Mouse (Mus musculus) lung, embryonic 16.5 days (tissue): ENCODE data around the gene Ccr10. TPM values are rescaled to one million over a fixed set of nuclear protein-coding genes. Genes with fewer than 3 reads are reported as not detected.

Experiments
- ATAC-seq: fragments of 200-750 bp; cut with Nextera tagmentation; 2 replicates; pipeline ENCODE4 v1.8.0; 2017; ENCODE audit warnings: low read depth, mild to moderate bottlenecking, moderate library complexity
- H3K27ac ChIP-seq: fragments of 300-500 bp; sonication (generic); 2 replicates; pipeline ENCODE4 v1.5.1; 2014; ENCODE audit warnings: mild to moderate bottlenecking, control low read depth, low read length
- H3K27me3 ChIP-seq: fragments of 300-500 bp; sonication (generic); 2 replicates; pipeline ENCODE4 v1.6.1; 2014; ENCODE audit warnings: low read depth, low read length, mixed read lengths; ENCODE audit not compliant: control insufficient read depth, insufficient read depth
- H3K36me3 ChIP-seq: fragments of 300-500 bp; sonication (generic); 2 replicates; pipeline ENCODE4 v1.6.1; 2014; ENCODE audit warnings: low read length; ENCODE audit not compliant: control insufficient read depth, insufficient read depth
- H3K4me1 ChIP-seq: fragments of 300-500 bp; sonication (generic); replicated peaks from 2 replicates; pipeline ENCODE4 v1.6.1; 2014; ENCODE audit warnings: low read length, mixed read lengths; ENCODE audit not compliant: control insufficient read depth, insufficient read depth
- H3K4me2 ChIP-seq: fragments of 300-500 bp; sonication (generic); 2 replicates; pipeline ENCODE4 v1.6.1; 2014; ENCODE audit warnings: low read depth, low read length, control low read depth
- H3K4me3 ChIP-seq: fragments of 300-500 bp; sonication (generic); 2 replicates; pipeline ENCODE4 v1.5.1; 2014; ENCODE audit warnings: mild to moderate bottlenecking, low read length, control low read depth
- H3K9ac ChIP-seq: fragments of 300-500 bp; sonication (generic); 2 replicates; pipeline ENCODE4 v1.6.1; 2014; ENCODE audit warnings: low read length, control low read depth
- H3K9me3 ChIP-seq: fragments of 300-500 bp; sonication (generic); 2 replicates; pipeline ENCODE4 v1.6.1; 2016; ENCODE audit warnings: low read length; ENCODE audit not compliant: control insufficient read depth
- WGBS: fragments of 180-500 bp; shearing (Covaris S2); extraction: QIAGEN DNeasy Blood & Tissue Kit; methylation state at CpG from one replicate; pipeline ENCODE4 v1.1.7; 2014; 5-methylcytosine and 5-hydroxymethylcytosine counted together
- polyA plus RNA-seq: library from polyadenylated mRNA; unstranded; fragments of >200 nt; fragmentation: Nextera tagmentation; extraction: Ambion mirVana; gene quantifications from 2 replicates; pipeline ENCODE4 v1.2.1, GENCODE M21; 2015

The Ccr10 gene
- polyA plus RNA-seq, 1 experiment from 2014 or later, result 0.23 TPM

DNA sequence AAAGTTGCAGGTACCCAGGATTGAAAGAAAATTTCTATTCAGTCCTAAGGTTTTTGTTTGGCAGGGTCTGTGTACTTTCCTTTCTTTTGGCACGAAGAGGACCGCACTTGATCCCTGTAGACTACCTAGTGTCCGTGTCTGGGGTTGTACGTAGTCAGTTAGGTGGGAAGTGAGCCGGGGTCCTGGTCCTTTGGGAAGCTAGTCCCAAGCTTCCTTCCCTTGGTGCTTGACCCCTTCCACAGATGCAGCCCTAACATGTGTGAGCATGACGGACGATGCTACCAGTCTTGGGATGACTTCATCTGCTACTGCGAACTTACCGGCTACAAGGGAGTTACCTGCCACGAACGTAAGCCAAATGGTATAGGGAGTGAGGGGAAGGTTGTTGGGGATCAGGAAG, 6.7 kb upstream of the Ccr10 start:
- Histone ChIP-seq H3K4me2 (no peak overlapping the region), H3K27ac (no peak overlapping the region), H3K4me1 (no peaks in the 10 kb centered on the region), H3K9ac (no peak overlapping the region), H3K4me3 (no peak overlapping the region), H3K27me3 (peaks cover 11% of the 10 kb centered on the region), H3K36me3 (no peaks in the 10 kb centered on the region), H3K9me3 (no peaks in the 10 kb centered on the region)
- ATAC-seq, result no peak
- WGBS, result 87% methylated on average over 11 of the region's 11 CpGs

DNA sequence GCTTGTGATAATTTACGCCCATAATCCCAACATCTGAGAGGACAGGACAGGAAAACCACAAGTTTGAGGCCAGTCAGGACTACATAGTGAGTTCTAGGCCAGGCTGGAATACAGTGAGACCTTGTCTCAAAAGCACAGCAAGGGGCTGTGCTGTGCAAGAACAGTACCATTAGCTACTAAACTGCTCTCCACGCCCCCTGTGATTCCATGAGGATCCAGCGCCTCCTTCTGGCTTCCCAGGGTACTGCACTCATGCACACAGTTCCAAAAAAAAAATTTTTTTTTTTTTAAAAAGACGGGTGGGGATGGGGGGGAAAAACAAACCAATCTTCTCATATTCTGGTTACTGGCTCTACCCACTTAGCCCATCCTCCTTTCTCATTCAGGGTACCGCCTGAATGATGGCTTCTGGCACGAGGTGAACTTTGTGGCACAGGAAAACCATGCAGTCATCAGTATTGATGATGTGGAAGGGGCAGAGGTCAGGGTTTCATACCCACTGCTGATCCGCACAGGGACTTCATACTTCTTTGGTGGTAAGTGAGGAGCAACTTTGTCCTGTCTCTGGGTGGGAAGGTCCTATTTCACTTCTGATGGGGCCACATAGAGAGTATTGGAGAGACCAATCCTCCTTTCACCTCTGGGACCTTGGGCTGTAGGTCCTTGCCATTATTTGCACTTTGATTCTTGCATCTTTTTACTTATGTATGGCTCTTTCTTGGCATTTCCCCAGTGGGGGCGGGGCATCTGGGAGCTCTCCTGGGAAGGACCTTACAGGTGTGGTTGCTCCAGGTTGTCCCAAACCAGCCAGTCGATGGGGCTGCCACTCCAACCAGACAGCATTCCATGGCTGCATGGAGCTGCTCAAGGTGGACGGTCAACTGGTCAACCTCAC, 5.8 kb upstream of the Ccr10 start:
- WGBS, result 35% methylated on average over 10 of the region's 10 CpGs
- H3K4me1 ChIP-seq, result no peaks in the 10 kb centered on the region

DNA sequence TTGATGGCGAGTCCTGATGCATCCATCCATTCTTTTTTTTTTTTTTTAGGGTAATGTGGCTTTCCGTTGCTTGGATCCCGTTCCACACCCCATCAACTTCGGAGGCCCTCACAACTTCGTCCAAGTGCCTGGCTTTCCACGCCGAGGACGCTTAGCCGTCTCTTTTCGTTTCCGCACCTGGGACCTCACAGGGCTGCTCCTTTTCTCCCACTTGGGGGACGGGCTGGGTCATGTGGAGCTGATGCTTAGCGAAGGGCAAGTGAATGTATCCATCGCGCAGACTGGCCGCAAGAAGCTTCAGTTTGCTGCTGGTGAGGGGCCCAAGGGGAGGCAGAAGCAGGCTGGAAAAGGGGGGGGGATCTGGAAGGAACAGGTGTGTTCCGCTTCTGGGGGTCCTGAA, 5.0 kb upstream of the Ccr10 start:
- H3K27ac ChIP-seq, result no peak overlapping the region
- ATAC-seq, result no peak
- H3K9me3 ChIP-seq, result no peaks in the 10 kb centered on the region
- peaks cover 4% of the 10 kb centered on the region for H3K4me1 ChIP-seq
- no peaks in the 10 kb centered on the region for H3K36me3 ChIP-seq
- no peak overlapping the region for H3K9ac ChIP-seq
- no peak overlapping the region for H3K4me2 ChIP-seq
- H3K4me3 ChIP-seq, result no peak overlapping the region
- 46% methylated on average over 17 of the region's 17 CpGs for WGBS
- peaks cover 24% of the 10 kb centered on the region for H3K27me3 ChIP-seq

More for the DNA sequence above, 5.8 kb upstream of the Ccr10 start:
- Histone ChIP-seq H3K4me3 (no peak overlapping the region), H3K27me3 (peaks cover 19% of the 10 kb centered on the region), H3K4me2 (no peak overlapping the region), H3K9ac (no peak overlapping the region), H3K9me3 (no peaks in the 10 kb centered on the region), H3K36me3 (no peaks in the 10 kb centered on the region), H3K27ac (no peak overlapping the region)
- ATAC-seq, result no peak

DNA sequence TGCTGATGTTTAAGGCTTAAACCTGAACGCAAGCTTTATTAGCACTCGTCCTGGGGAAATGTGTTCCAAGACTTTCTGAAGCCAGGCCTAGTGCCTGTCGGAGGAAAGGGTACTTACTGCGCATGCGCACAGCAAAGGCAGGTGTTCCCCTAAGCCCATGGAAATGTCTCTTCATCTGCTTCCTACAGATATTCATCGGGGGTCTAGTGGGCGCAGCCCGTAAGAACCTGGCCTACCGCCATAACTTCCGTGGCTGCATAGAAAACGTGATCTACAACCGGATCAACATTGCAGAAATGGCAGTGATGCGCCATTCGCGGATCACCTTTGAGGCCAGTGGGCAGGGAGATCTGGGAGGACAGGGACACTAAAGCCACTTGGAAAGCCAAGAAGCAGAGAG, 4.1 kb upstream of the Ccr10 start:
- H3K27me3 ChIP-seq, result peaks cover 30% of the 10 kb centered on the region

DNA sequence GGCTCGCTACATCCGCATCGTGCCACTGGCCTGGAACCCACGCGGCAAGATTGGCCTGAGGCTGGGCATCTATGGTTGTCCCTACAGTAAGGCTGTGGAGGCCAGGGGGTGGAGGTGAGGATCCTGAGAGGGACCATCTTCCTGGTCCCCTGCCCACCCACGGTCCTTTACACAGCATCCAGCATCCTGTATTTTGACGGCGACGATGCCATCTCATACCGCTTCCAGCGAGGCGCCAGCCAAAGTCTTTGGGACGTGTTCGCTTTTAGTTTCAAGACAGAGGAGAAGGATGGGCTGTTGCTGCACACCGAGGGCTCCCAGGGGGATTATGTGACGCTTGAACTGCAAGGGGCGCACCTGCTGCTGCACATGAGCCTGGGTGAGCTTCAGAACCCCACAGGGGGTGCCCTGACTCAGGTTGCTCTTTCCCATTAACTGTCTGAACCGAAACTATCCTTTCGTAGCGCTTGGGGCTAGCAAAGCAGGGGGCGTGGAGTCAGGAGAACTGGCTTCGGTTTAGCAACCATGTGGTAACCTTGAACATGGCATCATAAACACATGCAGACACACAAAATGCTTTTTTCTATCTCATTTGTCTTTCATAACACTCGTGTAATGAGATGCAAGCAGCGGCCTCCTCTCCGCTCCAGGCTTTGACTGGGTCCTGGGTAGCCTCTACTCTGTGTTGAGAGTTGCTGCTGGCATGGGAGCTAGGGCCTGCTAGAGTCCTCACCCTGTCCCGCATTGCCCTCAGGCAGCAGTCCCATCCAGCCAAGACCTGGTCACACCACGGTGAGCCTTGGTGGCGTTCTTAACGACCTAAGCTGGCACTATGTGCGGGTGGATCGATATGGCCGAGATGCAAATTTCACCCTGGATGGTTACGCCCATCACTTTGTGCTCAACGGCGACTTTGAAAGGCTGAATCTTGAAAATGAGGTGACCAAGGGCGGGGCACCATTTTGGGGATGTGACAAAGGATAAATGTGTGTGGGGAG, 3.1 kb upstream of the Ccr10 start:
- Histone ChIP-seq H3K9ac (no peak overlapping the region), H3K4me2 (no peak overlapping the region), H3K4me1 (peaks cover 23% of the 10 kb centered on the region), H3K27me3 (peaks cover 30% of the 10 kb centered on the region), H3K4me3 (no peak overlapping the region), H3K27ac (no peak overlapping the region), H3K36me3 (no peaks in the 10 kb centered on the region), H3K9me3 (no peaks in the 10 kb centered on the region)
- WGBS, result 53% methylated on average over 36 of the region's 36 CpGs
- ATAC-seq, result no peak

More for the DNA sequence above, 4.1 kb upstream of the Ccr10 start:
- H3K9ac ChIP-seq, result no peak overlapping the region
- no peaks in the 10 kb centered on the region for H3K36me3 ChIP-seq
- no peak overlapping the region for H3K27ac ChIP-seq
- ATAC-seq, result no peak
- WGBS, result 77% methylated on average over 15 of the region's 15 CpGs
- H3K4me3 ChIP-seq, result no peak overlapping the region
- peaks cover 13% of the 10 kb centered on the region for H3K4me1 ChIP-seq
- H3K9me3 ChIP-seq, result no peaks in the 10 kb centered on the region
- no peak overlapping the region for H3K4me2 ChIP-seq

DNA sequence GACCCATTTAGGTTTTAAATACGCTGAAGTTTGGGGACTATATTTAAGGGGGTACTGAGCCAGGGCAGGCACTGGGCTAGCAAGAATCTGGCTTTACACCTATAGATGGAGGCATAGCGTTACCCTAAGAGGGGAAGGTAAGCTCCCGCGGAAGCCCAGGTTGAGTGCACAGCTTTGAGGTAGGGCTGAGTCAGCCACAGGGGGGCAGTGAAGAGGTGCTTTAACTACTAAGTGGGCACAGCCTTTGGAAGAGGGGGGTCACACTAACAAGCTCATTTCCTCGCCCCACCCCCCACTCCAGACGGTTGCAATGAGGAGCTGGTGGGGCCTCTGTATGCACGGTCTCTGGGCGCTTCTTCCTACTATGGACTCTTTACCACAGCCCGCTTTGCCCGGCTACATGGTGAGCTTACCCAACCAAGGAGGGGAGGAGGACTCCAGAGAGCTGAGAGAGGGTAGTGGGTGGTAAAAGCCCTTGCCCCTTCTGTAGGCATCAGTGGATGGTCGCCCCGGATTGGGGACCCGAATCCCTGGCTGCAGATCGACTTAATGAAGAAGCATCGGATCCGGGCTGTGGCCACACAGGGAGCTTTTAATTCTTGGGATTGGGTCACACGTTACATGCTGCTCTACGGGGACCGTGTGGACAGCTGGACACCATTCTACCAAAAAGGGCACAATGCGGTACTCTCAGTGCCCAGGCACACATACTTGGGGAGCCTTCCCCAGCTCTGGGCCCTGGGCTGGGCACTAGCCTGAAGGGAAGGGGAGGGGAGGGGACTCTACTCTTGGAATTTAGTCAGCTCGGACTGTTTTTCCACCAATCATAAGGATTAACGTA, 1.9 kb upstream of the Ccr10 start:
- 30% methylated on average over 22 of the region's 22 CpGs for WGBS
- Histone ChIP-seq H3K4me3 (no peak overlapping the region), H3K9me3 (no peaks in the 10 kb centered on the region), H3K4me1 (peaks cover 34% of the 10 kb centered on the region), H3K36me3 (no peaks in the 10 kb centered on the region), H3K27me3 (peaks cover 30% of the 10 kb centered on the region), H3K4me2 (peak overlapping the region; percentile 54; the same call in 1 of the 2 replicates), H3K27ac (no peak overlapping the region), H3K9ac (no peak overlapping the region)
- no peak for ATAC-seq

DNA sequence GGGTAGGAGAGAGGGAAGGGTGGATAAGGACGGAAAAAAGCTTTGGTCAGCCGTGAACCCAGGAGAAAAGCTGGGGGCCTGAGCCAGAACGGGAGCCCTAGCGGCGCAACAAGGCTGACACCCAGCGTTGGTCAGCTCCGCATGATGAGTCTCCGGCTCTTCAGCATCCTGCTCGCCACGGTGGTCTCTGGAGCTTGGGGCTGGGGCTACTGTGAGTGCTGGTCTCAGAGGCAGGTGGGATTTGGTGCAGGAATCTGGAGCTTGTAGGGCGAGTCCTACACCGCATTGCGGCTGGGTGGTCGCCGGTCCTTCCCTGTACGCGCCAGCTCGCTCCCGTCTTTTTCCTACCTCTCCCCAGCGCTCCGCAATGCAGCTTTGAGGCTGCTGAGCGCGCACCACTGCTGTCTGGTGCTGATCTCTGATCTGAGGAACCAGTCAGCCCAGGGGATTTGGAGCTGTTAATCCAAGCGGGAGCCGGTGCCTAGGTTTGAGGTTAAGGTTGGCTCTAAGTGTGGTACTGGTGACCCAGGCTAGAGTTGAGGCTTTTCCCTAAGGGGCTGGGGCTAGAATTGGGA, 961 bp upstream of the Ccr10 start:
- Histone ChIP-seq H3K27me3 (peaks cover 30% of the 10 kb centered on the region), H3K4me2 (peak overlapping the region; percentile 54), H3K27ac (no peak overlapping the region), H3K36me3 (no peaks in the 10 kb centered on the region), H3K9me3 (no peaks in the 10 kb centered on the region), H3K4me1 (peaks cover 37% of the 10 kb centered on the region), H3K9ac (no peak overlapping the region), H3K4me3 (peak overlapping the region; percentile 26)
- no peak for ATAC-seq
- WGBS, result under 1% methylated on average over 25 of the region's 25 CpGs

DNA sequence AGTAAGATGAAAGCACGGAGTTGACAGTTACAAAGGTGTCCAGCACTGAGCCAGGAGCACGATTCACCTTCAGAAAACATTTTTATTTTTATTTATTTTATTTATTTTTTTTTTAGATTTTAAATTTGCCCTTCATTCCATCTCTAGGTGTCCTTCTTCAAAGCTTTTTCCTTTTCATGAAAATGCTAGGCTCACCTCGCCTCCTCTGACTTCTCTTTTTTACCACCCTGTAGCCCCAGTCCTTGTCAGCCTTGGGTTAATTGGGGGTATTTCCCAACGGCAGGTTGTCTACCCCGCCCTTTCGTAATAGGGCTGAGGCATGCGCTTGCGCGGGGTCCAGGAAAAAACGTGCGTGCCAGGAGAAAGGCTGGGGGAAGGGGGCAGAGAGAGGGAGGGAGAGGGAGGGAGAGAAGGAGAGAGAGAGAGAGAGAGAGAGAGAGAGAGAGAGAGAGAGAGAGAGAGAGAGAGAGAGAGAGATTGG, 433 bp upstream of the Ccr10 start:
- Histone ChIP-seq H3K36me3 (no peaks in the 10 kb centered on the region), H3K4me2 (peak overlapping the region; percentile 54), H3K9ac (no peak overlapping the region), H3K9me3 (no peaks in the 10 kb centered on the region), H3K4me3 (peak overlapping the region; percentile 26), H3K27me3 (peaks cover 30% of the 10 kb centered on the region), H3K27ac (no peak overlapping the region), H3K4me1 (peaks cover 37% of the 10 kb centered on the region)
- WGBS, result 10% methylated on average over 11 of the region's 11 CpGs
- ATAC-seq, result no peak
